Mouse (Mus musculus) embryonic facial prominence, embryonic 13.5 days (tissue): ENCODE measurements around the gene Camsap2. TPM values are rescaled to one million over a fixed set of nuclear protein-coding genes. Genes with fewer than 3 reads are reported as not detected.
A peak's percentile ranks its signal among the peaks of the same experiment; 100 is the strongest.

Experiments used
- ATAC-seq: fragments of 200-750 bp; cut with Nextera tagmentation; 2 replicates; pipeline ENCODE4 v1.8.0; 2017; ENCODE audit warnings: low read depth; ENCODE audit not compliant: insufficient number of reproducible peaks, insufficient read depth, low FRiP score, low TSS enrichment
- H3K27ac ChIP-seq: fragments of 300-500 bp; sonication (generic); 2 replicates; pipeline ENCODE4 v1.5.1; 2015; ENCODE audit warnings: moderate library complexity, mild to moderate bottlenecking, inconsistent platforms
- H3K27me3 ChIP-seq: fragments of 300-500 bp; sonication (generic); 2 replicates; pipeline ENCODE4 v1.6.1; 2015; ENCODE audit warnings: mild to moderate bottlenecking, inconsistent platforms
- H3K36me3 ChIP-seq: fragments of 300-500 bp; sonication (generic); 2 replicates; pipeline ENCODE4 v1.6.1; 2015; ENCODE audit warnings: mild to moderate bottlenecking, inconsistent platforms
- H3K4me1 ChIP-seq: fragments of 300-500 bp; sonication (generic); 2 replicates; pipeline ENCODE4 v1.6.1; 2015; ENCODE audit warnings: inconsistent platforms
- H3K4me2 ChIP-seq: fragments of 300-500 bp; sonication (generic); 2 replicates; pipeline ENCODE4 v1.6.1; 2015; ENCODE audit warnings: moderate library complexity, mild to moderate bottlenecking, inconsistent platforms
- H3K4me3 ChIP-seq: fragments of 300-500 bp; sonication (generic); 2 replicates; pipeline ENCODE4 v1.5.1; 2015; ENCODE audit warnings: mild to moderate bottlenecking, inconsistent platforms
- H3K9ac ChIP-seq: fragments of 300-500 bp; sonication (generic); 2 replicates; pipeline ENCODE4 v1.6.1; 2015; ENCODE audit warnings: mild to moderate bottlenecking, inconsistent platforms
- H3K9me3 ChIP-seq: fragments of 300-500 bp; sonication (generic); 2 replicates; pipeline ENCODE4 v1.6.1; 2016; ENCODE audit warnings: inconsistent platforms
- WGBS: fragments of 180-500 bp; shearing (Covaris S2); methylation state at CpG from one replicate; pipeline ENCODE4 v1.1.7; 2015; ENCODE audit warnings: mixed read lengths; 5-methylcytosine and 5-hydroxymethylcytosine counted together
- polyA plus RNA-seq: library from polyadenylated mRNA; unstranded; fragments of >200 nt; fragmentation: Nextera tagmentation; extraction: Ambion mirVana; gene quantifications from 2 replicates; pipeline ENCODE4 v1.2.1, GENCODE M21; 2015

Gene Camsap2
- polyA plus RNA-seq = 12.3 and 13.9 TPM in 2 replicates

DNA sequence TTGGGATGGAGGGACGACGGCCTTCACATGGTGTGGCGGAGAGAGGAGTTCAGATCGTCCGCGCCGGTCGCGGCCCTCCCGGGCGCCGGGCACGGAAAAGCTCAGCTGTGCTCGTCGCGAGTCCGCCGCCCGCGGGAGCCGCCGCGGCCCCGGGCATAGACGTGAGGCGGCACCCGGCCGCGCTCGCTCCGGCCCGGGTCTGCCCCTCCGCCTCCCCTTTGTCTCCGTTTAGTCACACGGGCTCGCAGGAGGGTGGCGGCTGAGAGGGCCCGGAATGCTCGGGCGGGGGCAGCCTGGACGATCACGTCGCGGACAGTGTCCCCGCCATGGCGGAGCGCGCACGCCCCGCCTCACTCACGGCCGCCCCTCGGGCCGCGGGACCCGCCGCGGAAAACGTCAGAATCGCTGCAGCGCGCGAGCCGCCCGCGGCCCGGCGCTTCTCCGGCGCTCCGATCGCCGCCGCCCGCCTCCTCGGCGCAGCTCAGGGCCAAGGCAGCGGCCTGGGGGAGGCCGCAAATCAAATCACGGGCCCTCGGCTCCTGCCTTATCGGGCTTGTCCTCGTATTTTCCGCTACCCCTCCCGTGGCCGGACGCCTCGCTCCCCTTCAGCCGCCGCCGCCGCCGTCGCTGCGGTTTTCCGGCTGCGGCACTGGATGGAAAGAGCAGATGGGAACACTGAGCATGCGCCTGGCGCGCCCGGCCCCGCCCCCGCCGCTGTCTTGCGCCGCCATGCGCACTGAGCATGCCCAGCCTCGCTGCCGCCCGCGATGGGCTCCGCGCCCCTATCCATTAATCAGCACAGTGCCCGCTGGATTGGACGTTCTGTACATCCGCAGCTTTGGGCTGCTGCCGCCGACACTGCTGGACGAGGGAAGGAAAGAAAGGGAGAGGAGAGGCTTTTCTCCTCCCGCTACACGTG, at the start of gene Camsap2:
Gene Camsap2 (minus strand): TSS at position 651 of the 919 bp plus-strand sequence.
- H3K27ac ChIP-seq = peak within 1 kb of the TSS; percentile 98
- under 1% methylated on average over 101 of the region's 121 CpGs for WGBS

DNA sequence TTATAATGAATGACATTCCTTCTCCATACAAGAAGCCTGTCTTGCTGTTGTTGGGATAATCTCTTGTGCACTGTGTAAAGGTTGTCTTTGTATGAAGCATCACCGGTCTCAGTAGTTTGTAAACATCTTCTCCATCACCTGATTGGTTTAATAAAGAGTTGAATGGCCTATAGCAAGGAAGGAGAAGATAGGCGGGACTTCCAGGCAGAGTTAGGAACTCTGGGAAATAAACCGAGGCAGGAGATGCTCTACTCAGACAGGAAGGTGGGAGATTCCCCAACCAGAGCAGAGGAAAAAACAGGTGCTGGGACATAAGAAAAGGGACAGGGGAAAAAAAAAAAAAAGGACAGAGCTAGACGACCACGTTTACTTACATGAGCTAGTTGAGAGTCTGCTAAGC, 49.2 kb upstream of the Camsap2 start:
- no peak overlapping the region for H3K9ac ChIP-seq

More for the DNA sequence above, at the start of gene Camsap2:
- Histone ChIP-seq H3K36me3 (no peaks in the 10 kb centered on the region), H3K27me3 (no peaks in the 10 kb centered on the region), H3K9me3 (no peaks in the 10 kb centered on the region), H3K4me3 (peak within 1 kb of the TSS; percentile 96), H3K9ac (peak within 1 kb of the TSS; percentile 95), H3K4me1 (peaks cover 34% of the 10 kb centered on the region), H3K4me2 (peak within 1 kb of the TSS; percentile 93)
- peak; percentile 97 for ATAC-seq

DNA sequence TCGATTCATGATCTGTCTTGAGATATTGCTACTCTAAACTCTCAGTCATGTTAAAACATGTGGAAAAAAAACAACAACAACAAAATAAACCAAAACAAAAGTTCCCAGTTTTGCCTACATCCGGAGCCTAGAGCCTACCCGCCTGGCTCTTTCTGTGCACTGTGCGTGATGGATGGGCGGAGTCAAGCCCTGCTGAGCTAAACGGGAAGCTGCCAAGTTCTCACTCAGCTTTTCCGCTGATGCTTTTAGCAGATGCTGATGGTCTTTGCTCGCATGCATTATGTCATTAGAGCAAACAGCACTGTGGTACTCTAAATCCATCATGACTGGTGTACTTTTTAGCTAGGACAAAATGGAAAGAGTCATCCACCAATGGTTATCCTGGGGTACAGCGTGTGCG, 48.6 kb upstream of the Camsap2 start:
- WGBS = 41% methylated on average over 10 of the region's 10 CpGs
- H3K27ac ChIP-seq = no peak overlapping the region
- peak overlapping the region; percentile 33 for H3K4me2 ChIP-seq
- no peaks in the 10 kb centered on the region for H3K9me3 ChIP-seq
- H3K4me3 ChIP-seq = no peak overlapping the region; the same call in 1 of the 2 replicates
- no peaks in the 10 kb centered on the region for H3K36me3 ChIP-seq
- no peaks in the 10 kb centered on the region for H3K27me3 ChIP-seq
- no peaks in the 10 kb centered on the region for H3K4me1 ChIP-seq
- no peak for ATAC-seq
- H3K9ac ChIP-seq = no peak overlapping the region

More for the DNA sequence above, 49.2 kb upstream of the Camsap2 start:
- Histone ChIP-seq H3K4me1 (no peaks in the 10 kb centered on the region), H3K9me3 (no peaks in the 10 kb centered on the region), H3K36me3 (no peaks in the 10 kb centered on the region), H3K27ac (no peak overlapping the region), H3K27me3 (no peaks in the 10 kb centered on the region), H3K4me3 (no peak overlapping the region), H3K4me2 (peak overlapping the region; percentile 33; the same call in 1 of the 2 replicates)
- no peak for ATAC-seq
- WGBS = 36% methylated on average over 5 of the region's 5 CpGs

DNA sequence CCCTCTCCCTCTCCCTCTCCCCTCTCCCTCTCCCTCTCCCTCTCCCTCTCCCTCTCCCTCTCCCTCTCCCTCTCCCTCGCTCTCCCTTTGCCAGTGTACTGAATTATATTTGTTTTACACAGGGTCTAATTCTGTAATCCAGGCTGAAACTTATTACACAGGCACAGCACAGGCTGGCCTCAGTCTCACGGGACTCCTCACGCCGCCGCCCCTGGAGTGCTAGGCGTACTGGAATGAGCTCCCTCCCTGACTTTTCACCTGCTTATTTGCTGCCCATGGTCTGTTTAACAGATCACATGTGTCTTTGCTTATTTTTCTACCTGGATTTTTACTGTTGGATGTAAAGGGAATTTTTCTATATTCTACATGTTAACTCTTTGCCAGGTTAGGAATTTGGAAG, 41.0 kb upstream of the Camsap2 start:
- H3K27me3 ChIP-seq = no peaks in the 10 kb centered on the region
- WGBS = 20% methylated on average over 5 of the region's 6 CpGs
- no peak overlapping the region for H3K27ac ChIP-seq
- H3K4me1 ChIP-seq = 0 out of 2 replicates have a peak, but pooled peaks cover 2% of the 10 kb centered on the region
- H3K4me3 ChIP-seq = no peak overlapping the region
- ATAC-seq = no peak
- H3K36me3 ChIP-seq = no peaks in the 10 kb centered on the region
- H3K4me2 ChIP-seq = no peak overlapping the region
- H3K9ac ChIP-seq = no peak overlapping the region
- H3K9me3 ChIP-seq = no peaks in the 10 kb centered on the region

DNA sequence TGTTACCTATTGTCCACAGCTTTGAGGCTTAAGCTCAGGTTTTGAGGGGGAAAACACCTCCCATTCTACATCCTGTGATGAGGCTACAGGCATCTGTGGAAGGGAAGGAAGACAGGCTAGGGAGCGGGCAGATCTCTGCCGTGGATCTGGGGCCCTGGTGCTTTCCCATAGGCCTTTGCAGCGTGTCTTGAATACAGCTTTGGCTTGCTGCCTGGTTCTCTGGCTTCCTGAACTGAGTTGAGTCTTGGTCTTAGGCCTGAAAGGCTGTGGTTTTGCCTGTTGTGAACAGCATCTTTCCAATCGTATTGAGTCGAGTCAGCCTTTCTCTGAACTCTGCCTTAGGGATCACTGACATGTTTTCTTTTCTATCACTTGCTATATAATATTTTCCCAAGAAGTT, 35.7 kb upstream of the Camsap2 start:
- no peak for ATAC-seq
- no peak overlapping the region for H3K9ac ChIP-seq
- 61% methylated on average over 5 of the region's 5 CpGs for WGBS
- peaks cover 13% of the 10 kb centered on the region for H3K4me1 ChIP-seq
- no peaks in the 10 kb centered on the region for H3K27me3 ChIP-seq
- H3K4me3 ChIP-seq = no peak overlapping the region
- H3K27ac ChIP-seq = peak overlapping the region; percentile 16; the same call in 1 of the 2 replicates
- no peak overlapping the region for H3K4me2 ChIP-seq
- no peaks in the 10 kb centered on the region for H3K36me3 ChIP-seq
- H3K9me3 ChIP-seq = no peaks in the 10 kb centered on the region

DNA sequence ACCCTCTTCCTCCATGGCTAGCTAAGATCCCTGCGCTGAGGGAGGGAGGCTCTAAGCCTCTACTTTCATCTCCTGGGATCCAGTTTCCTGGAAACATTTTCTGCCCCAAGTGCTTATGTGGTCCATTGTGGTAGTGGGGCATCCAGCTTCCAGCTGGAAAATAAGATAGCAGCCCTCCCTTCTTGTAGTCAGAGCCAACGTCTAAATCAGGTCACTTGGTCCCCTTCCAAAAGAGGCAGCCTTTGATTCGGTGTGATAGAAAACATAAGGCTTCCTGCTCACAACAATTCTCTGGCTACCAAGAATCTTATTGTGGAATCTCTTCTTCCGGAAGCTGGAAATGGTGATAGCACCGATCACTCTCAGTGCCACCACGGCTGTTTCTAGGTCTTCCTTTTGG, 35.3 kb upstream of the Camsap2 start:
- 64% methylated on average over 6 of the region's 6 CpGs for WGBS
- Histone ChIP-seq H3K27ac (peak overlapping the region; percentile 16; the same call in 1 of the 2 replicates), H3K27me3 (no peaks in the 10 kb centered on the region), H3K9ac (no peak overlapping the region), H3K36me3 (no peaks in the 10 kb centered on the region), H3K9me3 (no peaks in the 10 kb centered on the region), H3K4me2 (no peak overlapping the region), H3K4me3 (no peak overlapping the region), H3K4me1 (peaks cover 13% of the 10 kb centered on the region)
- no peak for ATAC-seq

DNA sequence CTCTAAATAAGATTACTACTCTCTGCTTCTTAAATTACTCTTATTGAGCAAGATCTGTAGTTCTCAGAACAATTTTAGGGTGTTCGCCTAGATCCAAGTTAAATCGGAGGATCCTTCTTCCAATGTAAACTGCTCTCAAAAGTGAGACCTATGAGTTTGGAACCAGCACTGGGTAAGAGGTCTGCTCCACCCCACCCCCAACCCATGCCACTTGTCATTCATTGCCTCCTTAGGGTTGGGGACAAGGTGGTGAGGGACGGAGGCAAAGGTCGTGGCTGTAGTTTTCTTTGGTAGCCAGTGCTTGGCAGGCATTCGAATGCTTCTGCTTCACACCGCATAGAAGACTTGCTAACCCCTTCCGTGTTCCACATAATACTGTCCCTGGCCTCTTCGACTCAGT, 34.7 kb upstream of the Camsap2 start:
- no peak for ATAC-seq
- peaks cover 13% of the 10 kb centered on the region for H3K4me1 ChIP-seq
- H3K27me3 ChIP-seq = no peaks in the 10 kb centered on the region
- 89% methylated on average over 8 of the region's 8 CpGs for WGBS
- no peaks in the 10 kb centered on the region for H3K36me3 ChIP-seq
- H3K9me3 ChIP-seq = no peaks in the 10 kb centered on the region
- 0 out of 2 replicates have a peak overlapping the region, but pooled peaks have one; percentile 16 for H3K27ac ChIP-seq
- no peak overlapping the region for H3K4me3 ChIP-seq
- no peak overlapping the region for H3K9ac ChIP-seq
- H3K4me2 ChIP-seq = no peak overlapping the region

DNA sequence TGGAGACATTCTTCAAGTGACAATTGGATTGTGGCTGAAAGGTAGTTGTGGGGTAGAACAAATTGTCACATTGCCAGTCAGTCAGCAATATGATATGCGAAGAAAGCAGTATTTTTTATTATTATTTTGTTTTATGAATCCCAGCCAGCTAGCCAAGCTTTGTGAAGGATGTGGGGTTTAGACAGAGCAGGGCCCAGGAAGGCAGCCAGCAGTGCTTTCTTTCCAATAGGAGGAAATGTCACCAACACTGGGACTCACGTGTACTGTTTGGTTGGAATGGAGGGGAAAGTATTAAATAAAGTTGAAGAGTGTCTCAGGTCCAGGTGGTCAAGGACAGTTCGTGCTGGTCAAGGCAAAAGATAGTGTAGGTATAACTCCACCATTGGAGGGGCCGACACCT, 34.3 kb upstream of the Camsap2 start:
- H3K4me3 ChIP-seq = no peak overlapping the region
- no peaks in the 10 kb centered on the region for H3K9me3 ChIP-seq
- H3K27ac ChIP-seq = no peak overlapping the region
- H3K27me3 ChIP-seq = no peaks in the 10 kb centered on the region
- no peak for ATAC-seq
- no peaks in the 10 kb centered on the region for H3K36me3 ChIP-seq
- 84% methylated on average over 4 of the region's 4 CpGs for WGBS
- H3K4me2 ChIP-seq = no peak overlapping the region
- peaks cover 13% of the 10 kb centered on the region for H3K4me1 ChIP-seq
- no peak overlapping the region for H3K9ac ChIP-seq

DNA sequence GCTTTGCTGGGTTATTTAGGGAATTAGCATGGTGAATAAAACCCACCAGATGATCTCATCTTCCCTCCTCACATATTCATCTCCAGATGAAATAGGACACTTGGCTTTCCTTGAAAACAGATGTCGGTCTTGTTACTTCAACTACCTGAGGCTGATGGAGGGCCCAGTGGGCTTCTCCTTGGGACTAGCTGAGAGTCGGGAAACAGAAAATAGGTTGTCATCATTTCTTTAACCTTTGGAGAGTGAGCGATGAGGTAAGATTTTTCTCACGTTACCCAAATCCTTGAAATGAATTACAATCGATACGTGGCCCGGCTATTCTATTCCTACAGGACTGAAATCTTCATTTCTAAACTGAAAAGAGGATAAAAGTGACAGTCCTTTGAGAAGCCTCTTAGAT, 33.4 kb upstream of the Camsap2 start:
- Histone ChIP-seq H3K4me3 (no peak overlapping the region), H3K36me3 (no peaks in the 10 kb centered on the region), H3K27ac (no peak overlapping the region), H3K9ac (no peak overlapping the region), H3K4me2 (no peak overlapping the region), H3K4me1 (peaks cover 13% of the 10 kb centered on the region), H3K27me3 (no peaks in the 10 kb centered on the region), H3K9me3 (no peaks in the 10 kb centered on the region)
- ATAC-seq = no peak
- WGBS = 70% methylated on average over 7 of the region's 7 CpGs

DNA sequence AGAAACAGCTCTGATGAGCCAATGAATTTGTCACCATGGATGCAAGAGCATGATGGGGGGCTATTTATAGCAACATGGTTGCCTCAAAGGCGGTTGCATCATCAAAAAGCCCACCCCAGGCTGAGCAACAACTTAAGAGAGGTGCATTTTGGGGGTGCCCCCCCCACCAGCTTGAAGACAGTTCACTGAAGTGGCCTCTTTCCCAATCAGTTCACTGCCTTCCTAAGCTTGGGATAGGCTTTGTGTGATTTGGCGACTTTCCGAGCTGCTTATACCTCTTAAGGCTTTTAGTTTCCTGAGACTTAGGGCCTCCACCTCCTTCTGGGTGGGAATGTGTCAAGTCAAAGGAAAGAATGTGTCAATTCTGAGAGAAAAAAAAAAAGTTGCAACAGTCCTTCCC, 20.1 kb upstream of the Camsap2 start:
- Histone ChIP-seq H3K9ac (no peak overlapping the region), H3K4me3 (no peak overlapping the region), H3K36me3 (no peaks in the 10 kb centered on the region), H3K27me3 (no peaks in the 10 kb centered on the region), H3K4me1 (peaks cover 11% of the 10 kb centered on the region; the same call in 1 of the 2 replicates), H3K27ac (no peak overlapping the region), H3K4me2 (no peak overlapping the region), H3K9me3 (no peaks in the 10 kb centered on the region)
- WGBS = 87% methylated on average over 3 of the region's 3 CpGs
- ATAC-seq = no peak

DNA sequence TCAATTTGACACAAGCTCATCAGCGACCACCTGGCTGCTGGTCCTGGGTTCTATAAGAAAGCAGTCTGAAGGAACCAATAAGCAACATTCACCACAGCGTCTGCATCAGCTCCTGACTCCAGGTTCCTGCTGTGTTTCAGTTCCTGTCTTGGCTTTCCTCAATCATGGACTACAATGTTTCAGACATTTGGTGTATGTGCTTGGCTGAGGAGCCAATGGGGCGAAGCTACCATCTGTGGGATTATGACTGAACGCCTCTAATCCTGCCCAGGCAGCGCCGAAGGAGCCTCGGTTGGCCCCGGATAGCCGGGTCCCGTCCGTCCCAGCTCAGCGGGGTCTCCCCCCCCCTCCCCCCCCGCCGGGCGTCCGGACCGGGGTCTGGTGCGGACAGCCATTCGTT, 18.8 kb upstream of the Camsap2 start:
- no peaks in the 10 kb centered on the region for H3K36me3 ChIP-seq
- WGBS = 62% methylated on average over 19 of the region's 19 CpGs
- no peak overlapping the region for H3K9ac ChIP-seq
- peaks cover 11% of the 10 kb centered on the region; the same call in 1 of the 2 replicates for H3K4me1 ChIP-seq
- H3K4me3 ChIP-seq = no peak overlapping the region
- ATAC-seq = no peak
- no peak overlapping the region for H3K4me2 ChIP-seq
- no peak overlapping the region for H3K27ac ChIP-seq
- H3K9me3 ChIP-seq = no peaks in the 10 kb centered on the region
- no peaks in the 10 kb centered on the region for H3K27me3 ChIP-seq

DNA sequence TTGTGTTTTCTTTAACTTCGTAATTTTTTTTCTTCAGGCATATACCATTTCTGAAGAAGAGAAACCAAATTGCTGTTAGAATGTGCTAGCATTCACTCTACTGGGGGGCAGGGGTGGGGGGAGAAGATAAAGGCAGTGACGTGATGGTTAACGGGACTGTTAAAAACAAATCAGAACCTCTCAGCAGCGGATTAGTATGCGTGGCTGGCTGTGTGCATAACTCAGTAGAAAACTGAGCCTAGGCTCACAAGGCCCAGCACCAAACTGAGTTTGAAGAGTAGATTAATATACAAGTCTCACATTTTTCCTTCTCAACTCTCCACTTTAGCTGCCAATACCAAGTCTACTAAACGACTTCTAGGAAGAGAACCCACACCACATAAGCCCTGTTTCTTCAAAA, 17.1 kb upstream of the Camsap2 start:
- Histone ChIP-seq H3K4me3 (no peak overlapping the region), H3K27me3 (no peaks in the 10 kb centered on the region), H3K36me3 (no peaks in the 10 kb centered on the region), H3K4me1 (peaks cover 11% of the 10 kb centered on the region; the same call in 1 of the 2 replicates), H3K4me2 (no peak overlapping the region), H3K9me3 (no peaks in the 10 kb centered on the region), H3K27ac (no peak overlapping the region), H3K9ac (no peak overlapping the region)
- ATAC-seq = no peak
- 57% methylated on average over 6 of the region's 6 CpGs for WGBS
